Mouse (Mus musculus) heart, postnatal 4 days (tissue): ENCODE data around the gene Smchd1. TPM values are rescaled to one million over a fixed set of nuclear protein-coding genes. Genes with fewer than 3 reads are reported as not detected.
"Not testable (repeated sequence)": the region's sequence is repeated elsewhere in the genome, so short reads cannot be mapped to it uniquely, and the experiment has no call there.

Source experiments
- DNase-seq: peaks from one replicate; pipeline ENCODE4 v3.0.0; 2021
- total RNA-seq, 2 experiments: library from RNA; stranded (reverse); gene quantifications; 2 replicates each; pipeline ENCODE4 v1.2.3; 2021

The Smchd1 gene
- 10 to 100 TPM; 33.8 to 36.2 TPM for total RNA-seq

DNA sequence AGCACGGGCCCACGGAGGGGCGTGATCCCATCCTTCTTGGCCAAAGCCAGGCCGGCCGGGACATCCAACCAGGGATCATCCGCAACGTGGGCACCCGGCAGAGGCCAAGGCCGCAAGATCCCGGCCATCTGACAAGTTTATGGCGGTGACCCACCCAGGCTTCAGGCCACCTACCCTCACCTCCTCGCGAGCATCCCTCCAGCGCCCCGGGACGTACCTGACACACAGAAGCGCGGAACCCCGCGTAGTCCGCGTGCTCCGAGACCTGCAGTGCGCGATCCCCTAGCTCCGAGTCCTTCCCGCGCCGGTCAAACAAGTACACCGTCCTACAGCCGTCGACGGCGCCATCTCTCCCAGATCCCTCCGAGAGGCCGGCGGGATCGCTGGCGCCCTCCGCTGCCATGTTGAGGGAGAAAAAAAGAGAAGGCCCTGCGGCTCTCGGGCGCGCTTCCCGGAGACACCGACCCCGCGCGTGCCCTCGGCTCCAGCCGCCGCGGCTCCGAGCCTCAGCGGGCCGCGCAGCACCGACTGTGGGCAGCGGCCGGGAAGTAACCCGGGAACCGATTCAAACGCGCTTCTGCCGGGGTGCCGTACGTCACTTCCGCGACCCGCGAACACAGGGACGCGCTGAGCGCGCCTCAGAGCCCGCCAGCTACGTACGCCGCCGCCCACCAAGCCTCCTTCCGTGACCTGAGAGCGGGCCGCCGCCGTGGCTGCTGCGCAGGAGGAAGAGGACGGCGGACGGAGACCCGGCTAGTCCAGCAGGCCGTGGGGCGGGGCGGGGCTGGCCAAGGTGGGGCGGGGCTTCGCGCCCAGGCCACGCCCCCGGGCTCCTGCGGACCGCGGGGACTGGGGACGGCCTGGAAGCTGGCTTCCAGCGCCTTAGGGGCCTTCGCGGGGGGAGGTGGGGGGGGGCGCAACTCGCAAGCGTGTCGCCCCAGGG, at the start of gene Smchd1:
Smchd1 (minus strand) TSS at position 582 of the 943 bp plus-strand sequence.
- peak; percentile 95 for DNase-seq

DNA sequence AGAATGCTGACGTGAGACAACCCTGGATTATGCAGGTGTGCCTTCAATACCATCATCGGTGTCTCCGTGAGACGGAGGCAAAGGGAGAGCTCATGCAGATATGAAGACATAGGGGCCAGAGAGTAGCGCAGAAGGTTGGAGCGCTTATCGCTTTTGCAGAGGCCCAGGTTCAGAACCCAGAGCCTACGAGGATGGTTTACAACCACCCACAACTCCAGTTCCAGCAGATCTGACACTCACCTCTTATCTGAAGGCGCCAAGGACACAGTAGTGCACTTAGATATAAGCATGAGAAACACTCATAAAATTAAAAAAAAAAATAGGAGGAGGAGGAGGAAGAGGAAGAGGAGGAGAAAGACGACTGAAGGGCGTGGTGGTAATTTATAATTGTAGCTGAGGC, 35.2 kb upstream of the Smchd1 start:
- no peak for DNase-seq

DNA sequence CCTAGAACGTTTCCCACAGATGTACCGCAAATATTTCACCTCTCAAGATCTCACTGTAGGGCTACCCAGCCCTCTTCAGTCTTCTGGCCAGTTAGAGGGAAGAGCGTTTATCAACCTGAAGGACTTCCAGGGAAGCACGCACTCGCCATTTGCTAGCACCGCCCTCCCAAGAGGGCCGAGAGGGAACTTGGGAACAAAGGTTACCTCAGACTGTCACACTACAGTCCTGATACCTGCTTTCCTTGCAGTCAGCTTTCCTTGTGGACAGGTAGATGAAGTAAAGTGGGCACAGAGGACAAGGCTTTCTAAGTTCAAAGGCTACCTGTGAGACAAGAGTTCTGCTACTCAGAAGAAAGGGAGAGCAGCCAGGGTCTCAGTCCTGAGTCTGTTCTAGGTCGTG, 31.7 kb upstream of the Smchd1 start:
- no peak for DNase-seq

DNA sequence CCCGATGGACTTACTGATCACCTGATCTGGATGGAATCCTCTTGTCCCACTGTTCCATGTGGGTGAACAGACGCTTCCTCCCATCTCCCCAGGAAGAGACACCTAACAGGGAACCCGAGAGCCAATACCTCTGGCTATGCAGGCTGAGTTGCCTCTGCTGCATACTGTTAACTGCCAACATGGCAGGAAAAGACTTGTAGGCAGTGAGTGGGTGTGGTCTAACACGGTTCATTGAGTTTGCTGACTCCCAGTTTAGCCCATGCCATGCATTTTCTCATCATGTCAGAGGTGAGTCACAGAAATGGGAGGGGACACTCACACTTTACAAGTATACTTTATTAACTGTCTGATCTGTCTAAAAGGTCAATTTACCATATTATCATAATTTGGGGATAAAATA, 20.6 kb upstream of the Smchd1 start:
- no peak for DNase-seq

DNA sequence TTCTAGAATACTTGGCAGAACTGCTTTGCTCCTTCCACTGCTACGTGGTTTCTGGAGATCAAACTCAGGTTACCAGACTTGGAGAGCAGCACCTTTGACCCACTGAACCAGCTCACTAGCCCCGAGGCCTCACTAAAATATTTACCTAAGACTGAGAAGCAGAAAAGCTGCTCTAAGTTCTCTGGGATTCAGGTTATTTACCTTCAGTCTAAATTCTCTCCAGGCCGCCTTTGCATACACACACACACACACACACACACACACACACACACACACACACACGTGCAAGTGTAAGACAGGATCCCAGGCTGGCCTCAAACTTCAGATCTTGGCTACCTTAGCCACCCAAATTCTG, 16.2 kb upstream of the Smchd1 start:
- no peak for DNase-seq

DNA sequence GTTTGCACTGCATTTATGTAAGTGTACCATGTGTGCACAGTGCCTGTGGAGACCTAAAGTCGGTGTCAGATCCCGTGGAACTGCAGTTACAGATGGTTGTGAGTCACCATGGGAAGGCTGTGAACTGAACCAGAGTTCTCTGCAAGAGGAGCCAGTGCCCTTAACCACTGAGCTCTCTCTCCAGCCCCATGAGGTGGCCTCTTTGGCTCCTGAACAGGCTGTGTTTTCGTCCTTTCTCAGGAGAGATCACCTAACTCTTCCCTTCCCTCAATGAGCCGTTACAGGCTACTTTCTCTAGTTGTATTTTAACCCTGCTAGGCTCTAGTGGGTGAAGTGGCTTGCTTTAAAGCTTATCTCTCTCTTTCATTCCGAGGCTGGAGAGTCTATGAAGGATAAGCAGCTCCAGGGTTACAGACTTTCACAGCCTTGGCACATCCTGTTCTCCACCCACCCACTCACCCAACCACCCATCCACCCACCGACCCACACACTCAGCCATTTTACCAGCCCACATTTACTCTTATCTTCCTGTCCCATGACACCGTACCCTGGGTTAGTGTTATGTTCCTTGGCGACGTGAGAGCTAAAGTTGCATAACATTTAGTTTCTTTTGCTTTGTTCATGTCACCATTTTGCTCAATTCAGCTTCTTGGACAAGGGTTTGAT, 15.7 kb upstream of the Smchd1 start:
- no peak for DNase-seq

DNA sequence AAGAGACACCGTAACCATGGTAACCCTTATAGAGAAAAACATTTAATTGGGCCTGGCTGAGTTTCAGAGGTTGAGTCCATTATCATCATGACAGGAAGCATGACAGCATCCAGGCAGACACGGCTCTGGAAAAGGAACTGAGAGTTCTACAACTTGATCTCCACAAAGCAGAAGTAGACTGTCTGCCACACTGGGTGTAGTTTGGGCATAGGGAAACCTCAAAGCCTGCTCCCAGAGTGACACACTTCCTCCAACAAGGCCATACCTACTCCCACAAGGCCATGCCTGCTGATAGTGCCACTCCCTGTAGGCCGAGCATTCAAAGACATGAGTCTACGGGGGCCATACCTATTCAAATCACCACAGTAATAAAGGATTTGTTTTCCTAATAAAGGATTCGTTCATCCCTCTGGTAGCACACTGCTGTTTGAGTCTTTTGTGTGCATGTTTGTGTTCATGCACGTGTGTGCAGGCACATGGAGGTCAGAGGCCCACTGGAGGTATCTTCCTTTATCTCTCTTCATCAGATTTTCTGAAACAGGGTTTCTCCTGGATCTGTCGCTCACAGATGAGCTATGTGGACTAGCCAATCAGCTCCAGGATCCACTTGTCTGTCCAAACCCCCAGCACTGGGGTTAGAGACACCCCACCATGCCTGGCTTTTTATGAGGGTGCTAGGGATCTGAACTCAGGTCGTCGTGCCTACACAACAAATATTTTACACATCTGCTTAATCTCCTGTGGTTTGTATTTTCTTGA, 14.7 kb upstream of the Smchd1 start:
- no peak for DNase-seq

DNA sequence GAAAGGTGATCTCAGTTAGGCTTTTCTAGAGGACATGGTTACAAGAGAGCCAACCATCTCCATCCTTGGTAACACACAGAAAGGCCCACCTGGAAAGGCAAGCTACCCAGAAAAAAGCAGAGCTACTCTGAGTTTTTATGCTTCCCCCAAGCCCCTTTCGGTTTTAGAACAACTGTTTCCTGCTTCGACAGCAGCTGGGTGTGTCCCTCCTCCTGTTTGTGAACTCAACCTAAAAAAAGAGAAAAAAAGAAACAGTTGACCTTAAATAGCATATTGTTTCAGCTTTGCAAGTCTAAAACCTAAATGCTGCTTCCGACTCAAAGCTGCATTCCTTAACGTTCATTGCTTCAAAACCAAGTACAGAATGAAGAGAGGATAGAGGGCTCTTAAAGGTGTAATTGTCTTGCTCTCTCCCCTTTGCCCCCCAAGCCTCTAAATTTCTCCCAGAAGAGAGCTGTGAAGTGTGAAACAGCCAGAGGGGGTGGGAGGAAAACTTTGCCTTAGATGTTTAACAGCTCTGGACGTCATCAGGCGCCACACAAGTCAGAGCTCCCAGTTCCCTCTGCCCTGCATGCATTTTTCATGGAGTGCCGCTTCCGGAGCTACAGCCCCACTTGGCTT, 11.2 kb upstream of the Smchd1 start:
- peak; percentile 8 for DNase-seq

DNA sequence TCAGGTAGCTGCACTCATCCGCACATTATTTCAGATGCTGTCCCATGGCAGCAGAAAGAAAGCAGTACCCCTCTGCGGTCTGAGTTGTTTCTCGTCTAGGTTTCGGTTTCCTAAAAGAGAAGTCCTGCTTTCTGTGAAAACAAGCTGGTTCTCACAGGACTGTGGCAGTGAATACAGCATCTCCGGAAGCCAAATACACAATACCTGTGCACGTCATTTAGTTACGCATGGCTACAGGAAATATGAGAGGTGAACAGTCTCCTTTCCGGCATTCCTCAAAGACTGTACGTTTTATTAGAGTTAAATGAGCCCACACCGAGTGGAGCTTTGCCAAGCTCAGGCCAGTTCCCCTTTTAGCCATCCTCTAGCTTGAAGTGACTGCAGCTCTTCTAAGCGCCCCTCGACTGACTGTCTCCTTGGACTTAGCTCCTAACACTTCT, 10.7 kb upstream of the Smchd1 start:
- peak; percentile 14 for DNase-seq

DNA sequence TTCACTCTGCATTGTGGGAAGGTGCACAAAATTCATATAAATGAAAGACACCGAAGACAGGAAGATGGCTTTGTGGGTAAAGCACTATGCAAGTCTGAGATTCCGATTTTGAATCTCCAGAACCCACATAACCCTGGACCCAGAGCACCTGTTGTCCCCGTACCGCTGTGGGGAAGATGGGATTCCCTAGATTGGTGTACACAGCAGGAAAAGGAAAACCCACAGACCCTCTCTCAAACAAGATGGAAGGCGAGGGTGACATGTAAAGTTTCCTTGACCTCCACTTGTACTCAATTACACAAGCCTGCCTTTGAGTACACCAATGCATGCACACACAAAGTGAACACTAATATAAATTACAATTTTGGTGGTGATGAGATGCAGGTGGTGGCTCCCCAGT, 9.6 kb upstream of the Smchd1 start:
- no peak for DNase-seq

DNA sequence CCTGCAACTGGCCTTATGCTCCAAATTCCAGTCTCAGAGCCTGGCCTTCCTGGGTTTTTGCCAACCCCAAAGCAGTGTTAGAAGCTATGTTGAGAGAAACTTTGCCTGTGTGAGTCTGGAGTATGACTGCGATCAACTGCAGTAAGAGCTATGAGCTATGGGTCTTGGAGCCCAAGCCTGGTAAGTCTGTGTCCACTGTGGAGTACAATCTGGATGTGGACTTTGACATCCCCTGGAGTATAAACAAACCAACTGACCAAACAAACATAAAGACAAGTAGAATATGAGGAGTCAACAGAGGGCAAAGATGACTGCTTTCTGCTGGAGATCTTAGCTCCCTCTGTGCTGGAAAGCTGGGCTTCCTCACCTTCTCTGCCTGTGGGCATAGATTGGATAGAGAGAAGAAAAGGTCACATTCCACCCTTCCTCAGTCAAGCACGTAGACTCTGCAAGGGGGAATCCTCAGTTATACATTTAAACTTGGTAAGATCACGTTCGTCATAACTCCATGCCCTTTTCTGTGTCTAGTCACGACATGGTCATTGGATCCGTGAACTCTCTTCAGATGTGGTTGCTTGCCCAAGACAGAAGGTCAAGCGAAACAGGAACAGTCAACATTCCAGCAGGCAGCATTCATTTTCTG, 8.4 kb upstream of the Smchd1 start:
- no peak for DNase-seq

DNA sequence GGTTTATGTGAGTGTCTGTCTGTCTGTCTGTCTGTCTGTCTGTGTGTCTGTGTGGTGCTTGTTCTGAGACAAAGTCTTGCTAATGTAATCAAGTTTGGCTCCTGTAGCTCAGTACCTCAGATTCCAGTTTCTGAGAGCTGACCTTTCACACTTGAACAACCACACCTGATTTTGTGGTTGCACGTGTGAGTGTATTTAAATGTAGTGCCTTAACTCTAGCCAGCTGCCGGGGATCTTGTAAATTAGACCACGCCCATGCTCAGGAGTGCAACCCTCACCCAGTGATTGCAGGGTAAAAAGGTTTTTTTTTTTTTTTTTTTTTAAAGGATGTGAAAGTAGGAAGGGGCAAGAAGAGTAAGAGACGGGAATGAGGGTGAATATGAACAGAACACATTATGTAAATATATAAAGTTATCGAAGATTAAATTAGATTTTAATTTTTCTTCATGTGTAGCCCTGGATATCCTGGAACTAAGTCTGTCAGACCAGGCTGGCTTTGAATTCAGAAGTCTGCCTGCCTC, 4.3 kb upstream of the Smchd1 start:
- no peak for DNase-seq

DNA sequence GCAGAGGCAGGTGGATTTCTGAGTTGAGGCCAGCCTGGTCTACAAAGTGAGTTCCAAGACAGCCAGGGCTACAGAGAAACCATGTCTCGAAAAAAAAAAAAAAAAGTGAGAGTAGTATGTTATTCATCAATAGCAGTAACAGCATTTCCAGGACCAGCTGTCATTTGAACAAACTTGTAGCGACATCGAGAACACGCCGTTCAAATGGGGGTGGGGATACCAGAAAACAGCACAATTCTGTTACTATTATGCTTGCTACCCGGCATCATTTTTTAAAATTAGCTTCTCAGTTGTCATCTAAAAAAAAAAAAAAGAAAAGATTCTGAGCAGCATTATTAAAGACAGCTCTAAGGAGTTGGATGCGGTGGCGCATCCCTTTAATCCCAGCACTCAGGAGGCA, 2.3 kb upstream of the Smchd1 start:
- no peak for DNase-seq

DNA sequence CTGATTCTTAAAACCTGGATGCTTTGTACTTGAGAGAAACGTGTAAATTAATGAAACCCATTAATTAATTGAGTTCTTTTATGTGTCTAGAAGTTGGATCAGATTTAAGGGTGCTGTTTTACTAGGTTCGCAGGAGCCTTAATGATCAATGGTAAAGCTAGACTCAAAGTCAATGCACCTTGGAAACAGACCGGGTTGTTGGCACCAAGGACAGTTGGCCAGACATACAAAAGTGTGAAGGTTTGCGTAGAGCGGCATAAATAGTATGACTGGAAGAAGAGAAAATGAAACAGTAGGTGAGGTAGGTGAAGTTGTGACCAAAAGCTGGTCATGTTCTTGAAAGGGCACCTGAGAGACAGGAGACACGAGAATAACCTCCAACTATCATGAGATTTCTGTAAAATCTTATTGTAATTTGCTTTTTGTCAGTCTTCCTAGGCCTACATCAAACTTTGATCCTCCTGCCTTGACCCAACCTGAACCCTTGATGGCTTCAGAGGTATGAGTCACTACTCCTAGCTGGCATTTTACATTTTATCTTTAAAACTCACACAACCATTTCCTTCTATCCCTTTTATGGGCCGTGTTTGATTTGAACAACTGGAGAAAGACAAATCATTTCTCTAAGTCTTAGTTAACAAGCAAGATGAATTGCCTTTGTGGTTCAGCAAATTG, 1.3 kb upstream of the Smchd1 start:
- DNase-seq = no peak

DNA sequence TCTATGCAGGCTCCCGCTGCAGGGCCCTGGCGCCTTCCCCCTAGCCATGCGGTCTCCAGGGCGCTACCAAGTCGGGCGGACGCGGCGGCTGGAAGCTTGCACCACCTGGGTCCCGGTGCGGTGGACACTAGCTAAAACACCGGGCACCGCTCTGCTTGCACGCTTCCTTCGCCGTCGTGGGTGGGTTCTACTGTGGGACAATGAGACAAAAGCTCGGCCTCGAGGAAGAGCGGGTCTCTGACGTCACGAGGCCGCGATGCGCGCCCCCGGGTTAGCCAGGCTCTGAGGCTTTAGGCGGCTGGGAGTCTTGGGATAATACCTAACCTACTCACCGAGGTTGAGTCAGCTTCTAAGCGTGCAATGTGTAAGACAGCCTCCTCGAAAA, 554 bp upstream of the Smchd1 start:
- peak; percentile 69 for DNase-seq

DNA sequence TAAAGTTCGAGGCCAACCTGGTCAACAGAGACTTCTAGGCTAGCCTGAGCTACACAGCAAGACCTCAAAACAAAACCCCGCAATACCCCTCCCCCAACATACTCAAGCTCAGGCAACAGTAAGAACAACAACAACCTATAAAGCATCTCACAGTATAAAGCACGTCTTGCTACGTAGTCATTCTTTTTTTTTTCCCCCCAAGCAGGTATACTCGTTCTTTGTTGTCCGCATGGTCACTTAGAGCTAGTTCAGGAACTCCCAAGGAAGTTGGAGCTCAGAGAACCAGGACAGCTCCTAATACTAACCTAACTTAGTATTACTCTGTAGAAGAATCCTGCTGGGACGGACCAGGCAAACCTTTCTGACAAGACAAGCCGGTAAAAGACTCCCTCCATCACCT, 1.0 kb downstream of the Smchd1 start:
- no peak for DNase-seq

DNA sequence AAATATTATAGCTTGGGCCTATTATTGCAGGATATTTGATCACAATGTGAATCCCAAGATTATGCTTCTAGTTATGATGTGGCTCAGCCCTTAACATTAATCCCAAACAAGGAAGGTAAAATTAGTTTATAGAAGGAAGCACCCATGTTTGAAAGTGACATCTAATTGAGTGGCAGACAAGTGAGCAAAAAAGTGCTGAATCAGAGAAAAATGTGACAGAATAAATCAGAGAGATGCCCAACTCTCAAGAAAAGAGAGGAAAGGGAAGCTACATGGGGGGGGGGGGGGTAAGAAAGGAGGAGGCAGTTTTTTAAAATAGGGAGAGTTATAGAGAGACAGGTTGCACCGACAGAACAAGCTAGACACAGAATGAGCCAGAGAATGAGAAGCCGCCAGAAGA, 3.9 kb downstream of the Smchd1 start:
- DNase-seq = no peak

DNA sequence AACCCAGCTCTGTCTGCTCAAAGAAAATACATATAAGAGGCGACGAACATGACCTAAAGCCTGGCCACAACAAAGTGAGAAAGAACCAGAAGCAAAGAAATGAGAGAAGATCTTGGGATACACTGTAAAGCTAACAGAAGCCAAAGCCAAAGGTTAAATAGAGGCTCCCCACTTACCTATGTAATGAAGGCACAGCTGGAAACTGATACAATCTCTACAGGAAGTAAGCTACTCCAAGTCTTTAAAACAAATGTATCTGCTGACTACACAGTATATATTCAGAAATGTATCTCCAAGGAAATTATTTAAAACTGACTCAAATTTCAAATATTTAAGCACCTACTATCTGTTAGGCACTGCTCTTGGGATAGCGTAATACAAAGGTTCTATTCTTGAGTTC, 14.8 kb downstream of the Smchd1 start:
- DNase-seq = no peak

DNA sequence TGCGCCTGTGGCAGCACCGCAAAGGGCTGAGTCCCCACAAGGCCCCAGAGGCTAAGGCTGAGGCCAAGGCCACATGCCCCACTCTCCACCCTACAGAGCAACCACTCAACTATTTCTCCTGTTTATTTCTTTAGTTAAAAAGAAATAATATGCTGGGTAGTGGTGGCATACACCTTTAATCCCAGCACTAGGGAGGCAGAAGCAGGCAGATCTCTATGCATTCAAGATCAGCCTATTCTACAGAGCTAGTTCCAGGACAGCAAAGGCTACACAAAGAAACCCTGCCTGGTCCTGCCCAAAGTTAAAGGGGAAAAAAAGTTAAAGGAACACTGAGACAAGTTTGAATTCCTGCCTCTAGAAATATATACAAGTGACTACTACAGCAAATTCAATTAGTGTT, 15.3 kb downstream of the Smchd1 start, which contains the start of gene Gm4707:
Gm4707 (minus strand) TSS at position 101 of the 400 bp plus-strand sequence.
- DNase-seq = no peak

DNA sequence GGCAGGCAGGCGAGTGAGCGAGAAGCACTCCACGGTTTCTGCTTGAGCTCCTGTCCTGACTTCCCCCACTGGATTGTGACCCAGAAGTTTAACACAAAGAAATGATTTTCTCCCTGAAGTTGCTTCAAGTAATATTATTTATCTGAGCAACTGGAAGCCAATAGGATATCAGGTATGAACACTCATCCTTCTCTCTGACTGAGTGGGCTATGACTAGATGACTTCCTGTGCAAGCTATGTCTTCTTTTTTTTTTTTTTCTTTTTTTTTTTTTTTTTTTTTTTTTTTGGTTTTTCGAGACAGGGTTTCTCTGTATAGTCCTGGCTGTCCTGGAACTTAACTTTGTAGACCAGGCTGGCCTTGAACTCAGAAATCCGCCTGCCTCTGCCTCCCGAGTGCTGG, 17.8 kb downstream of the Smchd1 start:
- not testable (repeated sequence) for DNase-seq

DNA sequence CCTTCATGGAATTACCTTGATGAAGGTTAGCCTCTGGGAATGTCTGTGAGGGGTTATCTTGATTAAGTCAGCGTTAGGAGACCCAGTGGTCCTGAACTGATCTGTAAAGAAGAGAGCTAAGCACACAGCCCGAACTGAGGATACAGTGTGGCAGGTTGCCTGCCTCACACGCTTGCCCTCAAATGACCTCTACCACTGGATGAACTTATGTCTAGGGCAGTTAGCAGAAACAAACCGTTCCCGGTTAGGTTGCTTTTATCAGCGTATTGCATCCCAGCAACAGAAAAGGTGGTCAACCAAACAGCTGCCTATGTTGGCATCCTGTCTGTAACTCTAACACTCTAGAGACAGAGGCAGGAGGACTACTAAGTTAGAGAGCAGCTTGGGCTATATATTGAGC, 30.0 kb downstream of the Smchd1 start:
- peak; percentile 18 for DNase-seq
